Mouse (Mus musculus) c-Kit-positive CD71-negative TER-119-negative erythroid progenitor cells, embryonic 14.5 days (primary cell): ENCODE data around the gene Abhd14b.
"Not testable (repeated sequence)": the region's sequence is repeated elsewhere in the genome, so short reads cannot be mapped to it uniquely, and the experiment has no call there.

Source experiments
- DNase-seq: peaks from one replicate; pipeline ENCODE4 v3.0.0-alpha.2; 2013; ENCODE audit warnings: low read depth

Abhd14b gene

DNA sequence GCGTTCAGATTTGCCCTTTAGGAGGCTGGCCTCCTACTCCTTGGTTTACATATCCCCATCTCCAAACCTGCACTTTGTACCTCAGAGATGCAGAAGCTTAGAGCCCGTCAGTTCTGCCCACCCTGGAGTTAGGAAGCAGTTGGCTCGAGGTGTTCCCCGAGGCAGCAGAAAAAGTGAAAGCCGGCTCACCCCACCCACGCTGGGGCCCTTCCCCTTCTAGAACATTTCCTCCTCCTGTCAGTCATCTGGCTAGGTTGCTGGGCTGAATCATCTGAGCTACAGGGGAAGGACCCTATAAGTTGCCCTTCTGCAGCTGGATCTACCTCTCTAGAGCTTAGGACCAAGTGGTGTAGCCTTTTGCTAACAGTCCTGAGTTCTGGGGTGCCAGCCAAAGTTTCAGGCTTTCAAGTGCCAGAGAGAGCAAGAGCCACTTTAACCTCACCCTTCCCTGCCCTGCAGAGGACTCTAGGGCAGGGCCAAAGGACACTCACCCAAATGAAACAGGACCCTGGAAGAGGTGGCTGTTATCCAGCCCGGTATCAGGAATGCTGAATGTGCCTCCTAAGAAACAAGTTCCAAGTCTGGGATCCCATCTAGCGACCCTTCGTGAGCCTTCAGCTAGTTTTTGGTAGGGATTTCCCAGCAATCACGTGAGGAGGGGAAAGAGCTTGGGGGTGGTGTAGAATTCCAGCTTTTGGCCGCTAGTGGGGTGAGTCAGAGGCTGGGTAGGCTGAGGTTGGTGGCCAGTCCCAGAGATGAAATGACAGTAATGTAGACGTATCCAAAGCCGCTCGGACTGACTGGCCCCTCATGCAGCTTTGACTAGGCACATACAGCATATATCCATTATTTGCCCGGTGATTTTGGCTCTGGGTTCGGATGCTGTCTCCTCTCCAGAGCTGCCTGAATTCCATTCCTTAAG lies 29.0 kb downstream of the Abhd14b start:
- no peak for DNase-seq

DNA sequence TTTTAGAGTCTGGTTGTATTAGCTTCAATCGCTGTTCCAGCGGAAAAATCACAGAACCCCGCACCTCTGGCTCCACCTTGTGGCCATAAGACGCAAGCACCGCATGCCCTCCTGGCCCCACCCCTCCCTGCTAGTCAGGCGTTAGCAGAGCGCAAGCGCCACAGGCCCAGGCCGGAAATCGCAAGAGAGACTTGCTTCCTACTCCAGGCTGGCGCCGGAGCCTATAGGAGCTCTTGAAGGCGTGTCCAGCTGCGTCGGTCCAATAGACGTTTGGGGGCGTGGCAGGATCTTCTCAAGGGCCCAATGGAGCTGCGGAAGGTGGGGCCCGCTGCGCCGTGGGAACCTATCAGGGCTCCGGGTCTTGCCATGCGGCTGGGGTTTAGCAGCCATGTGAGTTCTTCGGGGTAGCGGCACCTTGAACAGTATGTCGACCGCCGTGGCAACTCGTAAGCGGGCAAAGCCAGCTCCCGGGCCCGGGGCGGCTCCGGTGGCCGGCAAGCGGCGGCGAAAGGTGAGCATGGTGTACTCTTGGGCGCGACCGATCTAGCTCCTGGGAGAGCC lies 29.7 kb downstream of the Abhd14b start, which contains the start of gene Parp3:
Gene Parp3 (minus strand): TSS at position 26 of the 561 bp plus-strand sequence.
- DNase-seq: peak; percentile 100

DNA sequence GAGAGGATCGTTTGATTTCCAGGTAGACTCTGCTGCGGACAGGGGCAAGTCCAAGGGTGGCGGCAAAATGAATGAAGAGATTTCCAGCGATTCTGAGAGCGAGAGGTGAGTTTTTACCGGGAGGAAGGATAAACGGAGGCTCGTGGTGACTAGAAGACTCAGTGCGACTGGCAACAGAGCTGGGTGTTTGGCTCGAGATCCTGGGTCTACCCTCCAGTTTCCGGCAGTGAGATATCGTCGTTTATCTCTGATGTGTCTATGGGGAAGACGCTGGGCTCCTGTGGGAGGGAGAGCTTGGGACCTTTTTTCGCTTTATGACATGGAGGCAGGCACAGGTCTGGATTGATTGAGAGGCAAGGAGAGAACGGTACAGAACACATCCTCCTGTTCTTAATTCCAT lies 30.4 kb downstream of the Abhd14b start:
- DNase-seq: no peak

DNA sequence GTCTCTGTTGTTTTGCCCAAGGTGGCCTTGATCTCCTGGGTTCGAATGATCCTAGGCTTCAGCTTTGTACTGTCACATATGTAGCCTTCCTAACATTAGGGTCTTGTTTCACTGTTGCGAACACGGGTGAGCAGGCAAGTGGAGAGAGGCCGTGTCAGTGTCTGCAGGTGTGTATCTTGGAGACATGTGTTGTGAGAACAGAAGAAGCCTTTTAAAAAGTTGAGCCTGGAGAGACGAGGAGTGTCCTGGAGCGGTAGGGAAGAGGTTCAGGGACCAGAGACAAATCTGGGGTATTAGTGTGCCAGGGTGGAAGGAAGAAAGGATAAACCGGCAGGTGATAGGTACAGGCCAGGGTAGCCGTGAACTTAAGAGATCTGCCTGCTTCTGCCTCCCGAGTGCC lies 30.8 kb downstream of the Abhd14b start:
- DNase-seq: no peak

DNA sequence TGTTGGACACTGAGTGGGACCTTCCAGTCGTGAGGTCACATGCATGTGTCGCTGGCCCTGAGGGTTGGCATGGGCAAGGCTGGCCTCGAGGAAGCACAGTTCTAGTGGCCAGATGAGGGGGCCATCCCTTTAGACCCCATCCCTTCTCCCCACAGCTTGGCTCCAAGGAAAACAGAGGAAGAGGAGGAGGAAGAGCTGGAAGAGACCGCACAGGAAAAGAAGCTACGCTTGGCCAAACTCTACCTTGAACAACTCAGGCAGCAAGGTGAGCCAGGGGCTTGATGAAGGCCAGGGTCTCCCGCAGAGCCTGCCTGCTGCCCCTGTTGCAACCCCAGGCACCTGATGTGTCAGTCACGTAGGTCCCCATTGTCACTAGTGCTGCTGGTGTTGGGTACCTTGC lies 33.3 kb downstream of the Abhd14b start:
- no peak for DNase-seq

DNA sequence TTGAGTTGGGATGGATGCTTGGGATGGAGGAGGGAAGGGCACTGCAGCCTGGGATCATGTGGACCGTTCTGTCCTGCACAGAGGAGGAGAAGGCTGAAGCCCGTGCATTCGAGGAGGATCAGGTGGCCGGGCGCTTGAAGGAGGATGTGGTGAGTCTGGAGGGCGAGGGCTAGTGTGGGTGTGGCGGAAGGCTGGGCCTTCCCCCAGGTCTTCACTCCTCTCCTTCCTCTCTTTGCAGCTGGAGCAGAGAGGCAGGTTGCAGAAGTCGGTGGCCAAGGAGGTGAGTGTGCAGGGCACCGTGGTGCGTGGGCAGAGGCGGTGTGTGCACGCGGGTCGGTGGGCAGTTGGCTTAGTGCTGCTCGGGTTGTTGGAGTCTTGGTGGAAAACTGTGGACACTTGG lies 33.8 kb downstream of the Abhd14b start:
- no peak for DNase-seq

DNA sequence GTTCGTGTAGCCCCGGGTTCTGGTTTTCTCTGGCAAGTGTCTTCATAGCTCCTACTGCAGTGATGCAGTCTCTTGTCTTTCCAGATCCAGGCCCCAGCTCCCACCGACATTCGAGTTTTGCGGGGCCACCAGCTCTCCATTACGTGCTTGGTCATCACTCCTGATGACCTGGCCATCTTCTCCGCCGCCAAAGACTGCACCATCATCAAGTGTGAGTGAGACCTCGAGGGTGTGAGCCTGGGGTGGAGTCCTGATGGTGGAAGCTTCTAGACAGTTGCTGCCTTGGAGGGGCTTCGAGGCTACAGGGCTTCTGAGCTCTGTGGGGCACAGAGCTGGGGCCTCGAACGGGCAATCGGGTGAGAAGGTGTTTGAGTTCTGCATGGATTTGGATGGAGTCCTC lies 34.4 kb downstream of the Abhd14b start:
- DNase-seq: no peak

DNA sequence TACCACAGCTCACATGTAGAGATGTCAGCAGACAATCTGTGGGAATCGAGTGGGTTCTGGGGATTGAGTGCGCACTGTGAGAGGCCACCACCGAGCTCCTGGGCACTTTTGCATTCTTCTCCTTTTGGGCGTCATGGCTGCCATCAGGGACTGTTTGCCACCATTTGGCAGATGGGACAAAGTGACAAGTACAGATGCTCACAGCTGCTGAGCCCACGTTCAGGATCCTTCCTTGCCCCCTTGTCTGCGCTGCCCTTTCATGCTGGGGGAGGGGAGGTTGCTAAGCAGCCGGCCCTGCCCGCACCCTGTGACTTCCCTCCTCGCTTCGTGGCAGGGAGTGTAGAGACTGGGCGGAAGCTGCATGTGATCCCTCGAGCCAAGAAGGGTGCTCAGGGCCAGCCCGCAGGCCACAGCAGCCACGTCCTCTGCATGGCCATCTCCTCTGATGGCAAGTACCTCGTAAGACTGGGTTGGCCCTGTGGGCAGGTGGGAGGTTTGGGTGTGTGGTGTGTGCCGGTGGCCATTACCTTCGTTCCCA lies 35.4 kb downstream of the Abhd14b start:
- DNase-seq: no peak

DNA sequence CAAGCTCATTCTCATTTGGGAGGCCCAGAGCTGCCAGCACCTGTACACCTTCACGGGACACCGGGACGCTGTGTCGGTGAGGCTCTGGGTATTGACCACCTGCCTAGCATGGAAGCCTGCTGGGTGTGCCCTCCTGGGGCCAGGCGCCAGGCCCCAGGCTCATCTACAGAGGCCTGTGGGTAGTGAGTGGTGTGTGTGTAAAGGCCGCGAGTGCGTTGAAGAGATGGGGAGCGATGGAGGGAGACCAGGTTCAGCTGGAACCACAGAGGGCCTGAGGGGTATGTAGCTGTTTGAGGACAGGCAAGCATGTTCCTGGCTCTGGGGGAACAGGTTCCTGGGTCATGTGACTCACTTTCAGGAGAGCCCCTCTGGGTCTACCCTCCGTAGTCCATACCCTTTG lies 35.9 kb downstream of the Abhd14b start:
- no peak for DNase-seq

DNA sequence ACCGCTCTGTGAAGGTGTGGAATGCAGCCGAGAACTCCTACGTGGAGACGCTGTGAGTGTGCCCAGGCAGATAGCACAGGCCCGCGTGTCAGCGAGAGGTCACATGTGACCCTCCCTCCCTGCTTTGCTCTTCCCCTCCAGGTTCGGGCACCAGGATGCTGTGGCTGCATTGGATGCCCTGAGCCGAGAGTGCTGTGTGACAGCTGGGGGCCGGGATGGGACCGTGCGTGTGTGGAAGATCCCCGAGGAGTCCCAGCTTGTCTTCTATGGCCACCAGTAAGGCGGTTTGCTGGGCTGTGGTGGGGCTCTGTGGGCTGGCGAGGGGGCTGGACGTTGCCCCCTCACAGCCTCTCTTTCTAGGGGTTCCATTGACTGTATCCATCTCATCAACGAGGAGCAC lies 36.3 kb downstream of the Abhd14b start:
- DNase-seq: no peak

DNA sequence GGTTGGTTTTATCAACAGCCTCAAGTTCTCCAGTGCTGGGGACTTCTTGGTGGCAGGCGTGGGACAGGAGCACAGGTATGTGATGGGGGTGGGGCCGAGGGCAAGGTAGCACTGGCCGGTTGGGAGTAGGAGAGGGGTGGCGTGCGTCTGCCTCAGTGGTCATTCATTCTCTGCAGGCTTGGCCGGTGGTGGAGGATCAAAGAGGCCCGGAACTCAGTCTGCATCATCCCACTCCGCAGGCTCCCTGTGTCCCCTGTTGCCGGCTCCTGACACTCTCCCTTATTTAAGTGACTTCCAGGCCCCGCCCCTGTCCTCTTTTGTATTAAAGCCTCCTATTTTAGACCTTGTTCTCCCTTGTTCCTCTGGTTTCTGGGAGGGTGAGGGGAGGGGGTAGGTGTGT lies 37.8 kb downstream of the Abhd14b start:
- DNase-seq: no peak

DNA sequence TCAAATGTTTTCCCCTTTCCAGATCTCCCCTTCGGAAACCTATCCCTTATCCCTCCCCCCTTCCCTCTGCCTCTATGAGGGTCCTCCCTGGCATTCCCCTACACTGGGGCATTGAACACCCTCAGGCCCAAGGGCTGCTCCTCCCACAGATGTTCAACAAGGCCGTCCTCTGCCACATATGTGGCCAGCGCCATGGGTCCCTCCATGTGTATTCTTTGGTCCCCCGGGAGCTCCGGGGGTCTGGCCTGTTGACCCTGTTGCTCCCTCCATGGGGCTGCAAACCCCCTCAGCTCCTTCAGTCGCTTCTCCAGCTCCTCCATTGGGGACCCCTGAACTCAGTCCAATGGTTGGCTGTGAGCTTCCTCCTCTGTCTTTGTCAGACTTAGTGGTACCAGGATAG lies 40.3 kb downstream of the Abhd14b start:
- DNase-seq: not testable (repeated sequence)

DNA sequence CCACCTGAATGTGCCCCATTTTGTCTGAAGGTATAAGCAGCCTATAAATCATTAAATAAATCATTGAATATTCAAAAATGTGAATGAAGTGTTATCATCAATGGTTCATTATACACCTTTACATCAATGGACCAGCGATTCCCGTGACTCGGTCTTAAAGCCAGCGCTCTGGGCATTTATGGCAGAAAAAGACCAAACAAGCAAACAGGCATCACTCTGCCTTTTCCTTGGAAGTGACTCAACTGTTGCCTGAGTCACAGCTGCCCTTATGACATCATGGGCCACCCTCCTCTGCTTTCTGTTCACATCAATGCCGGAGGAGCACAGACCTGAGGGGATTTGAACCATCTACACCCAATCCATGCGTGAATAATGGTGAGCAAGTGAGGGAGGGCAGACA lies 52.4 kb downstream of the Abhd14b start, which contains the start of gene Iqcf1:
Gene Iqcf1 (plus strand): TSS at position 301 of the 400 bp plus-strand sequence.
- no peak for DNase-seq

DNA sequence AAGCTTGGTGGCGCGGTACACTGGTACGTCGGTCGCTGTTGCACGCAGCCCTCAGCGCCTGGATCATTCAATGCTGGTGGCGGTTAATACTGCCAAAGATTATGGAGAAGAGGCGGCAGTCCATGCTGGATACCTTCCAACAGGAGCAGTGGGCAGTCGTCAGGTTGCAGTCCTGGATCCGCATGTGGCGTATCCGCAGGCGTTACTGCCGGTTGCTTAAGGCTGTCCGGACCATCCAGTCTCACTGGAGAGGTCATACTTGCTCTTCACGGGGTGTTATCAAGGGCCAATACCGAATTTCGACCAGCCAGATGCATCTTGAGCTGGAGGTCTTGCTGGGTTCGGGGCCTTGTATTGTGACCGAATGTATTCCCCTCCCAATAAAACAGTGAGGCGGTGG lies 54.6 kb downstream of the Abhd14b start:
- no peak for DNase-seq
